Mouse (Mus musculus) gastrocnemius, postnatal 10 days (tissue): ENCODE results near the gene Tff2. TPM values are rescaled to one million over a fixed set of nuclear protein-coding genes. Genes with fewer than 3 reads are reported as not detected.
A peak's percentile ranks its signal among the peaks of the same experiment; 100 is the strongest.

Experiments
- DNase-seq: peaks from one replicate; pipeline ENCODE4 v3.0.0; 2021; ENCODE audit warnings: mixed read lengths
- total RNA-seq, 2 experiments: library from RNA; stranded (reverse); gene quantifications; 2 replicates each; pipeline ENCODE4 v1.2.3; 2021

The Tff2 gene
- total RNA-seq, 2 experiments from 2014 or later, result not detected

DNA sequence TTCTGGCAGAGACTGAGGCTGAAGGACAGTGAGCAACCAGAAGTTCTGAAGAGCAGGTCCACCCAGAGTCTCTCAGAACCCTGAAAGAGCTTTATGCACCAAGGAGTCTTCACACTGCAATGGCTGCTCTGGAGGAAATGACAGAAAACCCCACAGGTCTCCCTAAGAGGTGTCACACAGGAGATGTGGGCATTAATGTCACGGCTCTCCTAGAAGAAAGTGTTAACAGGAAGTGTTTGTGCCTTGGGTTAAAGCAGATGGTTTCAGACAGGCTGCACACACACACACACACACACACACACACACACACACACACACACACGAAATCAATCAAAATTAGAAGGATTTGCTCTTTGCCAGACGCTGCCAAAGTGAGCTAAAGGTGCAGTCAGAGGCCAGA lies 7.8 kb downstream of the Tff2 start:
- no peak for DNase-seq

DNA sequence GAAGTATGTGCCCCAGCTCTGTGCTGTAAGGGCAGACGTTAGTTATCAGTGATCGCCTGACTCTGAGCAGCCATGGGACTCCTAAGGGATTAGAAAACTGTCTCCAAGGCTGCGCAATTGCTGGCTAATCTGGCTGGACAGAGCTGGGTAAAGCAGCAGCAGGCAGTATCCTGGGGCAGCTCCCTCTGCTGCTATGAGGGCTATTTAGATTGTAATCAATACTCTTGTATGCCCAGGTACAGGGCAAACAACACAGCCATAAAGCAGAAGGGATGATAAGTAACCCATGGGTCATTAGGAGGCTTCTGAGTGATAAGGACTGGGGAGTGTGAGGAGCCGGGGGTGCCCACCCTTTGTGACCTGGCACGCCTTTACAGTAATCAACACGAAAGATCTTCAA lies 9.2 kb downstream of the Tff2 start:
- DNase-seq, result no peak

GRCm38 (mm10) chr17:31133776-31134175 lies 10.3 kb downstream of the Tff2 start:
- DNase-seq, result no peak

DNA sequence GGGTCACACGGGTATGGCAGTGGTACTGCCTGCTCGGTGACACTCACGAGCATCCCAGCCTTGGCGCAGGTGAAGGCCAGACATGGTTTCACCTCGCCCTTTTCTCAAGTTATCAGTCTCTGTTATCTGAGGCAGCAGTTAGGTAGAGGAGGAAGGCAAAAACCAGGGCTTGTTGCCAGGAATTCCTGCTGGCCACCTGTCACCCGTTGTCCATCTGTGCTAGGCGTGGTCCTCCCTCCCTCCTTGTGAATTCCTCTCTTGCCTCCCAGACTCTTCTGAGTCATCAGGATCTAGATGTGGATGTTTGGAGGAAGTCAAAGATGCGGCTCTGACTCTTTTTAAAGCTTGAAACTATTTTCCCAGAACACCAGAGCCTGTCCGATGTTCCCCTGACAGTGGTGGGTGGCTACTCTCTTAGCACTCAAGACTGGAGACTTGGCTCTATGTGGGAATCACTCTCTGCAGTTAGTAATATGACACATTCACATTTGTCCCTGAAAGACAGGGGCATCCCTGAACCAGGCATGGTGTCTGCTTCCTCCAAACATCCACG lies 12.7 kb downstream of the Tff2 start:
- DNase-seq, result no peak

GRCm38 (mm10) chr17:31129452-31129851 lies 14.6 kb downstream of the Tff2 start, which contains the start of gene Tff3:
TSS of gene Tff3 (minus strand) at chr17:31129646.
- DNase-seq, result no peak

DNA sequence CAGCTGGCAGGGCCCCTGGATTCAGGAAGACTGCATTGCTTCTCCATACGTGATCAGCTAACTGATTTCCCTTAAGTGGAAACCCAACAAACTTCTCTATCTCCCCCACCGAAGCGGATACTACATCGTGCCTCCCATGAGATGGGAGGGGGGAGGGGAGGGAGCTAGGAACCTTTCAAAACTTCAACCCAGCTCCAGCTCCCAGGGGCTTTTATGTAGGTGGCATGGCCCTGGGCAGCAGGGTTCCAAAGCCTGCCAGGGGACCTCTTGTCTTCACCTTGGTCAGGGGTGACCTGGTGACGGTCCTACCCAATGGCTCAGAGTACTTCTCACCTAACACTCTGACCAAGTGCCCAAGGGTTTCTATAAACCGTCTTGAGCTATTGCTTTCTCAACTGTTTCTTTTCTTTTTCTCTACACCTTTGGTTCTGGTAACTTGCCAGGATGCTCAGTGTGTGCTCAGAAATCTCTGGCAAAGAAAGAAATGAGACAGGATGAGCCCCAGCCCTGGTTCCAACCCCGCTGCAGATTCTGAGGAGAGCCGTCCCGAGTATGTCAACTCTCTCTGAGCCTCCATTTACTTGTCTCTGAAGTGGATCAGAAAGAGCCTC lies 15.3 kb downstream of the Tff2 start:
- DNase-seq, result no peak

- DNase-seq, result no peak
Observed at GRCm38 (mm10) chr17:31125548-31126266, 18.4 kb downstream of the Tff2 start.

DNA sequence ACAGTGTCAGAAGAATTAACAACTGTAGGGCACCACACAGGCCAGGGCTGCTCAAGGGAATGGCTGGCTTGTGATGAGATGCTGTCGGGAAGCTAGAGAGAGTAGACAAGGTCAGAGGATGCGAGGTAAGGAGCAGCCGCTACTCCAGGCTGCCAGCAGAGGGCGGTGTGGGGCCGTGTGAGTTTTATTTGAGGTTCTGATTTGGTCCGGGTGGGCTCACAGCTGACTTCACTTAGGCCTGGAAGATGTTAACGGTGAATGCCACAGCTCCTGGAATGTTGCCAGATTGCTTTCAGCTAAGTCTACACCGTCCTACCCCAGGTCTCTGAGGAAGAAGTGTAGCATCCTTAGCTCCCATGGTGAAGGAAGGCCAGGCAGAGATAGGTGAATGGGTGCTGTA lies 22.1 kb downstream of the Tff2 start:
- DNase-seq, result peak; percentile 58

DNA sequence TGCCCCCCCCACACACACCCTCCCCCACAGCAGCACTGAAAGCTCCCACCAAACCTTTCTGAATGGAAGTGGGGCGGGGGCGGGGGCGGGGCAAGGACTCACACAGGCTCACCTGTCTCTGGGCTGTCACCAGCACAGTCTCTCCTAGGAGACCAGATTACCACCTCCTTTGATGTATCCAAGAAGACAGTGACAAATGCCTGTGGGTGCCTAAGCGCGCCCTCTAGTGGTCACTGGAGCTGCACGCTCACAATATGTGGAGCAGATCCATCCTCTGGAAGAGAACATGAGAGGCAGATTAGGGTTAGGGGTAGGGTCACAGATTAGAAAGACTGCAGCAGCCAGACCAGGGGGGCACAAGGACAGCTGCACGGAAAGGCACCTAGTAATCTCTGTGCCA lies 24.7 kb downstream of the Tff2 start:
- DNase-seq, result peak; percentile 85

- no peak for DNase-seq
Observed at GRCm38 (mm10) chr17:31117946-31118345, 26.1 kb downstream of the Tff2 start.

DNA sequence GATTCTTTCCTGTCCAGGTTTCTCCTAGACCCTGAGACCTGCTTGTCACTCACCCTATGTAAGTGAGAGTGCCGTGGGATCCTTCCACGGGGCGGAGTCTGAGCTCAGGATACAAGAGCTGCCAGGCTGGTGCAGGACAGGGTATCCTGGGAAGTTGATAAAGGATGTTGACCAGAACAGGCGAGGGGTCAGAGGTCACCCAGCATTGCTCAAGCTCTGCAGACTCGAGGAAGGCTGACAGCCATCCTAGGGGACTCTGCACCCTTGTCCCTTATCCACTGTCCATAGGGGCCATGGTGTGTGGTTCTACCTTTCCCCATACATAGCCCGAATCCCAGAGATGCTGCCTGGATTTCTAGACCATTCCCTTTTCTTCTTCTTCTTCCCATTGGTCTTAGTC lies 28.0 kb downstream of the Tff2 start:
- DNase-seq, result no peak

DNA sequence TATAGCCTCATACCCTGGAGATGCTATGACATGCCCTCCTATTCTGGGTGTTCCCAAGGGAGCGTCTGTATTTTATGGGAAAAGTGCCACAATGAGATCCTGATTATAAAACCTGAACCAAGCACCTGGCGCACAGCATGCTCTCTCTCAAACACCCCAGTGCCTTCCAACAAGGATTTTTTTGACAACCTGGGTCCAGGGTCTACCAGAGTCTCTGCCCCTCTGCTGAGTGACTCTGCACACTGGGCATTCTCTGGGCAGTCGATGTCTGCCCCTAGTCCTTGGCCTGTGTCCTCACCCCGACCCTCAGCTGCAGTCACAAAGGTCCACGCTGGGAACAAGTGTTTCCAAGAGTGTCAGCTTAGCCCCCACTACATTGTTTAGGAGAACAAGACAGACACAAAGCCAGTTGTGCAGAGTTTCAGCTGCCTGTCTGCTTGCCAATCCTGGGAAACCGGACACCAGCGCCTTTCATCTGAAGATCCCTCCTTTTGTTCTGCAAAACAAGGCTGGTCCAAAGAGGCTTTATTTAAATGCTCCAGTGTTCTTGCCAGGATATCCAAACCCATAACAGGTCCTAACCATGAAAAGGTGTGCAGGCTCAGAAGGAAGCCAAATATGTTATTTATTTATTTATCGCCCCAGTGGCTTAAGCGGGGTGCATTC lies 30.8 kb downstream of the Tff2 start:
- DNase-seq, result no peak

GRCm38 (mm10) chr17:31108388-31108787 lies 35.7 kb downstream of the Tff2 start:
- no peak for DNase-seq

DNA sequence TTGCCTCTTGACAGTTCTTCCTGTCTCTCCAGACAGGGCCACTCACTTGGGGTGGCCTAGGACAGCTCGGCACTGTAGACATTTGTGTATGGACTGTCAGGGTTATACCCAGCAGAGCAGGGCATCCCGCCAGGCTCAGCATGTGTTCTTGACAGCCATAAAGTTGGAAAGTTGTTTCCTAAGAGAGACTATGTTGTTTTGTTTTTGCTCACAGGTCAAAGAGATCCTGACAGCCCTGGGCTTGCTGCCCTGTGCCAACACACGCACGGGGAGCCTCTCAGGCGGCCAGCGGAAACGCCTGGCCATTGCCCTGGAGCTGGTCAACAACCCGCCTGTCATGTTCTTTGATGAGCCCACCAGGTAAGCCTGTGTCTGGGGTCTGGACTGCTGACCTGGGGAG lies 40.3 kb downstream of the Tff2 start:
- no peak for DNase-seq

DNA sequence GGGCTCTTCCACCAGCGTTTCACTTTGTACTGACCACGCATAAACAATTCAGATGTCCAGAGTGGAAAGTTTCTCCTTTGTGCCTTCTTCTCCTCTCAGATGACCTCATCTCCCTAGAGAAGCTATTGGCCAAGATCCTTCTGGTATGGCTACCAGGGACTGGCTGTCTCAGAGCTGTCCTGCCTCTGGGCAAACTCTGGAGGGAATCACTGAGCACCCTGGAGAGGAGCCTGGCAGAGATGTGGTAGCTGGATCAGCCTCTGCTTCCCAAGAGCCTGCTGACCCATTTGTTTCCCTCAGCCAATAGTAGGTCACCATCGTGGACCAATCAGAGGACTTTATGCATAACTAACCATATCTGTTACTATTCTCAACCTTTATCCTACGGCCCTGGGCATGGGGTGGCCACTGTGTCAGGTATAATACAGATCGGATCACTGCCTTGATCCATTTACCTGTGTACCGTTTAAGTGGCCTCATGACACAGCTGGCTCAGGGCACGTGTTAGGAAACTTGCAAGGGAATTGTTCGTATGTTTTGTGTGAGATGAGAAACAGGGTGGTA lies 41.0 kb downstream of the Tff2 start:
- no peak for DNase-seq

- DNase-seq, result no peak
Observed at GRCm38 (mm10) chr17:31098788-31099187, 45.3 kb downstream of the Tff2 start.

DNA sequence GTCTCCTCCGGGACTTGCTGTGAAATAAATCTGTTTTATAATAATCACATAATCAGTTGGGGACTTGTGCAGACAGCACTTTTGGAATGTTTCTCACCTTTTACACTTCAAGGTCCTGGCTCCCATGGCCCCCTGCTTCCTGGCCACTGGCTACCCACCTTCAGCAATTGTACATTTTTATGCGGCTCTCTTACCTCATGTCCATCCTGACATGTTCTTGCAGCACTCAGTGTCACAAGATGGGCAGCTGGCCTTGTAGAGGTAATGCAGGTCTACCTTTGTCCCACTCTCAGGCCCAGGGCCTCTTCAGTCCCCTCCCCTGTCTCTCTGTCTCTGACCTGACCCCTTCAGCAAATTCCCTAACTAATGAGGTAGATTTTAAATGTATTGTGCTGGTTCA lies 47.2 kb downstream of the Tff2 start:
- no peak for DNase-seq

GRCm38 (mm10) chr17:31095570-31095969 lies 48.5 kb downstream of the Tff2 start:
- no peak for DNase-seq

DNA sequence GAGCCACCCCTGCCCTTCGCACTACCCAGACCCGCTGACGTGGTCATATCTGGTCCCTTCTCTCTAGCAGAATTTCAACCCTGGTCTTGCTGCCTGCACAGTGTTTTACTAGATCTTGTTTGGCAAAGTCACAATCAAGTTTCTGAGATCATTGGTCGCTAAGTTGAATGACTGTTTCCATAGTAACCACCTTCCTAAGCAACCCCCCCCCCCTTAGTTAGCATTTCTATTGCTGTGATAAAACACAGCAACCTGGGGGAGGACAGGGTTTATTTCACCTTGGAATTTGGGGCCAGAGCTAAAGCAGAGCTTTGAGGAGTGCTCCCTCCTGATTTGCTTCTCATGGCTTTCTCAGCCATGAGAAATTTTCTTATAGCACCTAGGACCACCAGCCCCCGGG lies 49.3 kb downstream of the Tff2 start:
- no peak for DNase-seq
